Mouse (Mus musculus) Patski (cell line): ENCODE data around the gene Fmnl2. TPM values are rescaled to one million over a fixed set of nuclear protein-coding genes. Genes with fewer than 3 reads are reported as not detected.
A peak's percentile ranks its signal among the peaks of the same experiment; 100 is the strongest.

Experiments used
- ATAC-seq: fragments of 100-300 bp; one replicate; pipeline ENCODE4 v1.8.0; 2021
- CTCF ChIA-PET: fragments of 350-600 bp; sonication (Branson Sonifier 250); formaldehyde crosslinking; loops from one replicate; lab custom pipeline; 2022; ENCODE audit warnings: inconsistent platforms; lab: Charles Lee
- POLR2A ChIA-PET: fragments of 350-600 bp; sonication (Branson Sonifier 250); formaldehyde crosslinking; loops from one replicate; lab custom pipeline; 2022; ENCODE audit warnings: antibody characterized with exemption, inconsistent platforms; lab: Charles Lee
- DNase-seq: peaks from one replicate; pipeline ENCODE4 v3.0.0-alpha.2; 2011; ENCODE audit warnings: low read depth, low spot score
- H3K27me3 ChIP-seq: fragments of 371-371 bp; one replicate; pipeline ENCODE4 v1.5.1; 2021
- CTCF ChIP-seq: fragments of 100-300 bp; IDR thresholded peaks from one replicate; pipeline ENCODE4 v1.5.1; 2021
- in situ Hi-C: fragments of 300-500 bp; cut with MboI; formaldehyde crosslinking; loops from 3 replicates; pipeline ENCODE4 v1.11.1; 2018; ENCODE audit warnings: low pct_unique_long_range_greater_than_20kb, mixed read lengths
- polyA plus RNA-seq: library from polyadenylated mRNA; unstranded; gene quantifications from one replicate; pipeline ENCODE4 v1.2.3, GENCODE M21; 2021

Gene Fmnl2
- polyA plus RNA-seq, 1 experiment from 2014 or later, result 14.4 TPM

DNA sequence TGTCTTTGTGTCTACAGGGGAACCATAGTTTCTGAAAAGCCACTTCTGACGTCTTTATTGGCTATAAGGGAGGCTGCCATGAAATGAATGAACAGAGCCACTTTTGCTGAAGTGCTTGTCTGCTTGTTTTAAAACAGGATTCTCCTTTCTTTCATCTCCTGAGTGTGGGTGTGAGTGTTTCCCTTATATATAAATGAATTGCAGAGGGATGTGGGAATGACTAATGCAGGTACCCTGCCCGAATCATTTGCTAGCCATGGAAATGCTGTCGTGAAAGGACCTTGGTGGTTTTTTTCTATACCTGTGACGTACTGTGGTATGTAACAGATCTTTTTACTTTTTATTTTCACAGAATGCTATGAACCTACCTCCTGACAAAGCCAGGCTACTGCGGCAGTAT, 156.8 kb downstream of the Fmnl2 start:
- no peak for DNase-seq
- no peak for TF ChIP-seq CTCF
- in situ Hi-C loops, result no loop called here
- H3K27me3 ChIP-seq, result no peaks in the 10 kb centered on the region
- no peak for ATAC-seq
- ChIA-PET CTCF (interaction anchor here (1.0 kb wide), 1 partner anchor 15 kb away, joined by 3 read pairs; no protein-coding TSS in a partner anchor), POLR2A (no interaction called here)

DNA sequence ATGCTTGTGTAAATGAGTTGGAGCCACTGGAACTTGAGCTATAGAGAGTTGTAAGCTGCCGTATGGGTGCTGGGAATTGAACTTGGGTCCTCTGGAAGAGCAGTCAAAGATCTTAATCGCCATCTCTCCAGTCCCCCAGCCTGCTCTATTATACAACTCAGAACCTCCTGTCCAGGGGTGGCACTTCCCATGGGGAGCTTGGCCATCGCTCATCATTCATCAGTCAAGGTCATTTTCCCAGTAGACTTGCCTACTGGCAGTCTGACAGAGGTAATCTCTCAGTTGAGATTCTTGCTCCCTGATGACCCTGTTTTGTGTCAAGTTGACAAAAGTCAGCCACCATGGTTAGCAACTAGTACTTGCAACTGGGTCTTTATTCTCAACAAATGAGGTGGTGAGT, 165.3 kb downstream of the Fmnl2 start:
- no peak for DNase-seq
- CTCF ChIA-PET, result interaction anchor here (1.3 kb wide), 1 partner anchor 12 kb away, joined by 3 read pairs; no protein-coding TSS in a partner anchor
- in situ Hi-C loops, result no loop called here
- POLR2A ChIA-PET, result no interaction called here
- TF ChIP-seq CTCF, result no peak
- H3K27me3 ChIP-seq, result no peaks in the 10 kb centered on the region
- ATAC-seq, result no peak

DNA sequence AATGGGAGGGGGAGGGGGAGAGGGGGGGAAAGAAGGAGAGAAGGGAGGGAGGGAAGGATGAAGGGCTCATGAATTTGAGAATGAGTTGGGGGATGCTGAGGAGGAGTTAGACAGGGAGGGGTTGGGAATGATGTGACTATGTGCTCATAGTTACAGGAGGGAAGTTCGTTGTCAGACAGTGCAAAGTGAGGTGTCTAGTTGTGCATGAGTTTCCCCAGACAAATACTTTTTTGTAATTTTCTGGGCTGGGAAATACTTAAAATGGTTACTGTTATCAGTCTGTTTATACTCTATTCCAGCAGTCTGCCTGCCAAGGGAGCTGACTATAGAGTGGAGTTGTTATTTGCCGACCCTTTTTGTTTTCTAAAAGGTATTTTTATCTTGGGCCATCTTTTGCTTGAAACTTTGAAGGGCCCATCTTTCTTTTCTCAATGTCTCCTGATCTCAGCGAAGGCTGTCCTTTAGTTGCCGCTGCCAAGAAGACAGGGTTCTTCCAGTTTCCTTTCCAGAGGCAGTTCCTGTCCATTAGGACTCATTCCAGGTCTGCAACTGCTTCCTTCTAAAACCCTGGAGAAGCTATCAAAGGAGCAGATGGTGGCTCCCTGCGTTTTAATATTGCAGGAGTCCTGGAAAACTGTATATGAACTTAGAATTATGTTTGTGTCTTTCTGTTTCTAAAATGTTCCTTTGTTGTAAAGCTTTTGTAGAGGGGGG, 168.6 kb downstream of the Fmnl2 start:
- ChIA-PET CTCF (interaction anchor here (1.1 kb wide), 1 partner anchor 9 kb away, joined by 3 read pairs; no protein-coding TSS in a partner anchor), POLR2A (no interaction called here)
- H3K27me3 ChIP-seq, result no peaks in the 10 kb centered on the region
- no peak for DNase-seq
- TF ChIP-seq CTCF, result no peak
- ATAC-seq, result no peak
- in situ Hi-C loops, result no loop called here

DNA sequence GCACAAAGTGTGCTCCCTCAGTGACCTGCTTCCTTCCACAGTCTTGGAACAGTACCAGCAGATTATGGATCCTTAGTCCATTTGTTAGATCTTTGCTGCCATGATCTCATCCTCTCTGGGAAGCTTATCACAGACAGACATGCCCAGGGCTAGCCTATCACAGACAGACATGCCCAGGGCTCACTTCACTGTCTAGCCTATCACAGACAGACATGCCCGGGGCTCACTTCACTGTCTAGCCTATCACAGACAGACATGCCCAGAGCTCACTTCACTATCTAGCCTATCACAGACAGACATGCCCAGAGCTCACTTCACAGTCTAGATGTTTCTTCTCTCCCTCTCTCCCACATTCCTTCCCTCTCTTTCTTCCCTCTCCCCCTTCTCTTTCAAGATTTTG, 171.2 kb downstream of the Fmnl2 start:
- POLR2A ChIA-PET, result no interaction called here
- ATAC-seq (no peak), DNase-seq (no peak)
- no peak for TF ChIP-seq CTCF
- no peaks in the 10 kb centered on the region for H3K27me3 ChIP-seq
- CTCF ChIA-PET, result no interaction called here
- in situ Hi-C loops, result no loop called here

DNA sequence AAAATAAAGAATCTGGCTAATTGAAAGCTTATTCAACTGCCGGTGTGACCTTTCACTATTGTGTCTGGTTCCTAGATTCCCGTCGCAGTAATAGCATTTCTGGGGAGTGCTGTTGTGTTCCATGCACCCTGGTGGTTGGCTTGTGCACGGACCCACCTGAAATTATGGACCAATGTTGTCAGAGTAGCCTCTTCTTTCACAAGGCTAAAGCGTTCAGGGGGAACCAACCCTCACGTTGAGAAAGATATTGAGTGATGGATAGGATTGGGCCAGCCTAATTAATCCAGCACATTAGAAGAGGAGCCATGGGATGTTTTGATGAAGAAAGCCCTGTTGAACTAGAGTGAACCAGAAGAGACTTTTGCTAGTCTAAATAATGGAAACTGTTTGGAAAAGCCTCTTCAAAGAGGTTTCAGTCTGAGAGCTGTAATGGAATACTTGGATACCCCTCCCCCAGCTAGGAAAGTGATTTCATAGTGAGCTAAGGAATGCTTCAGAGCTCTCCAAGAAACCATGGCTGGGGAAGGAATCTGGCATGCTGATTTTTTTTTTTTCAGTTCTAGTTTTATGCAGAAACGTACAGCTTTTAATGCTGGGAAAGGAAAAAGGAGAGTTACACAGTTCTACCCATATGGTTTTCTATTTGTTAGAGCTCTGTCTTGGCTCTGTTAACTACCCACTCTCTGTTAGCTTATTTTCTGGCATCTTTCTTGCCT, 172.2 kb downstream of the Fmnl2 start:
- ChIA-PET CTCF (interaction anchor here (0.7 to 0.9 kb wide), 3 partner anchors 15 to 100 kb away, joined by 3 read pairs; no protein-coding TSS in a partner anchor), POLR2A (no interaction called here)
- in situ Hi-C loops, result no loop called here
- DNase-seq (peak; percentile 17), ATAC-seq (peak; percentile 78)
- no peak for TF ChIP-seq CTCF
- H3K27me3 ChIP-seq, result no peaks in the 10 kb centered on the region

DNA sequence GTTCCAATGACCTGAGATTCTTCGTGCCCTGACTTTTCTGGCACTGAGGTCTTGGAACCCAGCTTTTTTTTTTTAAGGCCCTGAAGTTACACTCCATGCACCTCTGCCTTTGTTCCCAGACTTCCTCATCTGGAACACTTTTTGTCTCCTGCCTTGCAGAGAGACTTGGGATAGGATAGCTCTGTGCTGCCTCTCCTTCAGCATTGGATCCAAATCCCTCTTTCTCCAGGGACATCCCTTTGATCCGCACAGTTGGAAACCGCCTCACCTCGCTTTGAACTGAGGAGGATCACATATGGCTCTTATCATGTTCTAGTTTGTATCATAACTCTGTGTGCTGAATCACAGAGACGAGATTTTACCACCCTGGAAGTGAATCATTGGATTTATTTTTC, 172.8 kb downstream of the Fmnl2 start:
- DNase-seq (peak; percentile 13), ATAC-seq (peak; percentile 26)
- TF ChIP-seq CTCF, result no peak
- ChIA-PET POLR2A (interaction anchor here (0.7 kb wide), 1 partner anchor 159 kb away, joined by 7 read pairs; no protein-coding TSS in a partner anchor), CTCF (interaction anchor here (0.7 to 1.5 kb wide), 3 partner anchors 24 to 258 kb away, joined by 3 read pairs; no protein-coding TSS in a partner anchor)
- in situ Hi-C loops, result no loop called here
- no peaks in the 10 kb centered on the region for H3K27me3 ChIP-seq

GRCm38 (mm10) chr2:53038253-53038652, 180.6 kb downstream of the Fmnl2 start:
- in situ Hi-C loops, result no loop called here
- ChIA-PET CTCF (interaction anchor here (1.3 to 1.6 kb wide), 2 partner anchors 11 to 33 kb away, joined by 4 read pairs; no protein-coding TSS in a partner anchor), POLR2A (no interaction called here)
- no peaks in the 10 kb centered on the region for H3K27me3 ChIP-seq
- no peak for ATAC-seq
- TF ChIP-seq CTCF, result no peak
- DNase-seq, result no peak

- no peak for DNase-seq
- ChIA-PET CTCF (interaction anchor here (1.3 to 1.6 kb wide), 2 partner anchors 11 to 33 kb away, joined by 4 read pairs; no protein-coding TSS in a partner anchor), POLR2A (no interaction called here)
- in situ Hi-C loops, result no loop called here
- no peaks in the 10 kb centered on the region for H3K27me3 ChIP-seq
- TF ChIP-seq CTCF, result no peak
- ATAC-seq, result no peak
Measured at GRCm38 (mm10) chr2:53038737-53039136, 181.1 kb downstream of the Fmnl2 start.

DNA sequence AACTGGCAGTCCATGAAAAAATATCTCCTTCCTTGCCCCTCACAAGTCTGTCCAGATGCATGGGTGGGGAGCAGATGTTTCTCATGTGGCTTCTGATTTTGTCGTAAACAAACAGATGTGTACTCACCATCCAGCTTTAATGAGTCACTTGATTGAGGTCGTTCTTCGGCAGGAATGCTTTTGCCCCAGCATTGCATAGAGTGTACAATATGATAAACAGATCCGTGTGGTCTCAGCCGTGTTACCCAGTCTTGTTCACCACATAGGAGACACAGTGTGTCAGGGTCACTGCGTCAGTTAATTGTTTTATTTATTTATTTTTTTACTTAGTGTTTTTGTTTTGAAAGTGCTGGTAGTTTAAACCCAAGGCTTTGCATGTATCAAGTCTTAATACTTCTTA, 189.4 kb downstream of the Fmnl2 start:
- ChIA-PET CTCF (interaction anchor here (1.1 kb wide), 1 partner anchor 80 kb away, joined by 3 read pairs; no protein-coding TSS in a partner anchor), POLR2A (interaction anchor here (0.8 kb wide), 1 partner anchor 256 kb away, joined by 4 read pairs; no protein-coding TSS in a partner anchor)
- in situ Hi-C loops, result no loop called here
- ATAC-seq (no peak), DNase-seq (no peak)
- TF ChIP-seq CTCF, result no peak
- H3K27me3 ChIP-seq, result no peaks in the 10 kb centered on the region

- no peak for DNase-seq
- POLR2A ChIA-PET, result interaction anchor here (0.8 kb wide), 1 partner anchor 257 kb away, joined by 4 read pairs; no protein-coding TSS in a partner anchor
- in situ Hi-C loops, result no loop called here
- no peaks in the 10 kb centered on the region for H3K27me3 ChIP-seq
- TF ChIP-seq CTCF, result no peak
- no peak for ATAC-seq
- CTCF ChIA-PET, result interaction anchor here (1.1 kb wide), 1 partner anchor 80 kb away, joined by 3 read pairs; no protein-coding TSS in a partner anchor
Measured at GRCm38 (mm10) chr2:53047749-53048387, 190.2 kb downstream of the Fmnl2 start.
